Mouse (Mus musculus) heart, embryonic 13.5 days (tissue): ENCODE measurements around the gene Slc18b1. TPM values are rescaled to one million over a fixed set of nuclear protein-coding genes. Genes with fewer than 3 reads are reported as not detected.
"Not testable (repeated sequence)": the region's sequence is repeated elsewhere in the genome, so short reads cannot be mapped to it uniquely, and the experiment has no call there.

Experiments used
- ATAC-seq: fragments of 200-750 bp; cut with Nextera tagmentation; 2 replicates; pipeline ENCODE4 v1.8.0; 2017; ENCODE audit warnings: moderate TSS enrichment; ENCODE audit not compliant: insufficient number of reproducible peaks, low FRiP score, low TSS enrichment; ENCODE audit errors: extremely low read depth
- H3K27ac ChIP-seq: fragments of 300-500 bp; sonication (generic); replicated peaks from 2 replicates; pipeline ENCODE4 v1.5.1; 2015; ENCODE audit warnings: moderate library complexity, mild to moderate bottlenecking, inconsistent platforms
- H3K27me3 ChIP-seq: fragments of 300-500 bp; sonication (generic); replicated peaks from 2 replicates; pipeline ENCODE4 v1.6.1; 2015; ENCODE audit warnings: mild to moderate bottlenecking, inconsistent platforms
- H3K36me3 ChIP-seq: fragments of 300-500 bp; sonication (generic); 2 replicates; pipeline ENCODE4 v1.6.1; 2015; ENCODE audit warnings: mild to moderate bottlenecking, inconsistent platforms
- H3K4me1 ChIP-seq: fragments of 300-500 bp; sonication (generic); 2 replicates; pipeline ENCODE4 v1.6.1; 2015; ENCODE audit warnings: inconsistent platforms
- H3K4me2 ChIP-seq: fragments of 300-500 bp; sonication (generic); 2 replicates; pipeline ENCODE4 v1.6.1; 2015; ENCODE audit warnings: inconsistent platforms, mild to moderate bottlenecking, moderate library complexity
- H3K4me3 ChIP-seq: fragments of 300-500 bp; sonication (generic); 2 replicates; pipeline ENCODE4 v1.5.1; 2015; ENCODE audit warnings: moderate library complexity, mild to moderate bottlenecking, inconsistent platforms
- H3K9ac ChIP-seq: fragments of 300-500 bp; sonication (generic); 2 replicates; pipeline ENCODE4 v1.6.1; 2015; ENCODE audit warnings: inconsistent platforms, mild to moderate bottlenecking, moderate library complexity
- H3K9me3 ChIP-seq: fragments of 300-500 bp; sonication (generic); 2 replicates; pipeline ENCODE4 v1.6.1; 2016; ENCODE audit warnings: inconsistent platforms
- WGBS: fragments of 180-500 bp; shearing (Covaris S2); methylation state at CpG from one replicate; pipeline ENCODE4 v1.1.7; 2015; ENCODE audit warnings: mixed read lengths; 5-methylcytosine and 5-hydroxymethylcytosine counted together
- polyA plus RNA-seq: library from polyadenylated mRNA; unstranded; fragments of >200 nt; fragmentation: Nextera tagmentation; extraction: Ambion mirVana; gene quantifications from 2 replicates; pipeline ENCODE4 v1.2.1, GENCODE M21; 2015

Gene Slc18b1
- polyA plus RNA-seq, 1 experiment from 2014 or later = 7.4 TPM

GRCm38 (mm10) chr10:23786631-23787038, 10.2 kb upstream of the Slc18b1 start:
- H3K9me3 ChIP-seq, H3K27me3 ChIP-seq: not testable (repeated sequence)
- peak overlapping the region; percentile 99 for H3K9ac ChIP-seq
- ATAC-seq = 0 out of 2 replicates have a peak, but pooled peaks have one; percentile 5
- peak overlapping the region; percentile 96 for H3K4me2 ChIP-seq
- 0% methylated on average over 23 of the region's 23 CpGs for WGBS
- H3K36me3 ChIP-seq = peaks cover 40% of the 10 kb centered on the region
- H3K27ac ChIP-seq = peak overlapping the region; percentile 78
- peaks cover 48% of the 10 kb centered on the region for H3K4me1 ChIP-seq
- H3K4me3 ChIP-seq = peak overlapping the region; percentile 96

GRCm38 (mm10) chr10:23787062-23787821, 9.5 kb upstream of the Slc18b1 start, which contains the start of gene Rps12:
TSS of gene Rps12 (minus strand) at chr10:23787275.
- ATAC-seq = peak; percentile 92
- Histone ChIP-seq H3K4me2 (peak within 1 kb of the TSS; percentile 96), H3K9me3 (no peaks in the 10 kb centered on the region), H3K4me1 (peaks cover 48% of the 10 kb centered on the region), H3K27me3 (no peaks in the 10 kb centered on the region), H3K27ac (peak within 1 kb of the TSS; percentile 84), H3K9ac (peak within 1 kb of the TSS; percentile 99), H3K36me3 (peaks cover 37% of the 10 kb centered on the region), H3K4me3 (peak within 1 kb of the TSS; percentile 96)
- whole genome bisulfite sequencing = under 1% methylated on average over 51 of the region's 51 CpGs

GRCm38 (mm10) chr10:23788056-23788600, 8.7 kb upstream of the Slc18b1 start:
- ATAC-seq = no peak
- 7% methylated on average over 8 of the region's 8 CpGs for WGBS
- H3K36me3 ChIP-seq = peaks cover 32% of the 10 kb centered on the region

DNA sequence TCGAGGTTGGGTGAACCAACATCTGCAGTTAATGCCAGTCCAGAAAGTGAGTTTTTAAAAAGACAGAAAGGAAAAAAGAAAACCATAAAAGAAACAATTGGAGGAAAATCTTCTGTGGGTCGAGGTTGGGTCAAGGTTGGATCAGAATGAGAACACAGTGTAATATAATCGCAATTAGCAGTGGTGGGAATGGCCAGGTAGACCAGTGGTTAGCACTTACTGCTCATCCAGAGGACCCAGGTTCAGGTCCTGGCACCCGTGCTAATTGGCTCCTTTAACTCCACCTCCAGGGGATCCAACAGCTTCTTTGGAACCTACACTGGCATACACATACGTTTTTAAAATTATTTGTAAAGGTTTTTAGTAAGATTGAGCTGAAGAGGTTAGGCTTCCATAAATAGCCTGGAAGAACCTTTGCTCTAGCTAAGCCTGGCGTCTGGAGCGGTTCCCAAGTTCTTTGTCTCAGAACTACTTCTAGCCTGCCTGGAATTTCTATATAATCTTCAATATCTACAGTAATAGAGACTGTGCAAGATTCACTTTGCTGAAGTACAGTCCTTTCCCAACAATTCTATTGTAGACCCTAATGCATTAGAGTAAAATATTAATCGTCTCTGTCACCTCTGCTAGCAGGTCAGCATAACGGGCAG, 790 bp upstream of the Slc18b1 start:
- Histone ChIP-seq H3K9ac (peak overlapping the region; percentile 94), H3K27ac (0 out of 2 replicates have a peak overlapping the region, but pooled peaks have one; percentile 34), H3K27me3 (no peaks in the 10 kb centered on the region), H3K9me3 (no peaks in the 10 kb centered on the region), H3K4me2 (peak overlapping the region; percentile 75), H3K4me3 (peak overlapping the region; percentile 83), H3K4me1 (peaks cover 17% of the 10 kb centered on the region), H3K36me3 (peaks cover 15% of the 10 kb centered on the region)
- no peak for ATAC-seq
- 56% methylated on average over 9 of the region's 9 CpGs for WGBS

More at GRCm38 (mm10) chr10:23788056-23788600, 8.7 kb upstream of the Slc18b1 start:
- H3K4me2 ChIP-seq = peak overlapping the region; percentile 96
- H3K4me1 ChIP-seq = peaks cover 43% of the 10 kb centered on the region
- no peaks in the 10 kb centered on the region for H3K9me3 ChIP-seq
- peak overlapping the region; percentile 96 for H3K4me3 ChIP-seq
- H3K9ac ChIP-seq = peak overlapping the region; percentile 90
- no peaks in the 10 kb centered on the region for H3K27me3 ChIP-seq
- H3K27ac ChIP-seq = peak overlapping the region; percentile 84

DNA sequence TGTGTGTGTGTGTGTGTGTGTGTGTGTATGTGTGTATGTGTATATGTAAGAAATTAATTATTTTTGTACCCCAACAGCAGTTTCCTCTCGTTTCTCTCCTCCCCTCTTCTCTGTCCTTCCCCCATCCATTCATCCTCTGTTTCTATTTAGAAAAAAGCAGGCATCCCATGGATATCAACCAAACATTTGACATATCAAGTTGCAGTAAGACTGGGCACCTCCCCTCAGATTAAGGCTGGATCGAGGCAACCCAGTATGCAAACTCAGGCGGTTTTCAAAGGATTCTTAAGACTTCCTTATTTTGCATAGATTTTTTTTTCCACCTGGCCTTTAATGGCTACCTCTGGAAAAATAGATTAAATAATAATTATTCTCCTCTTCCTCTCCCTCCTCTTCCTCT, 820 bp downstream of the Slc18b1 start:
- Histone ChIP-seq H3K36me3 (peaks cover 30% of the 10 kb centered on the region), H3K4me3 (peak overlapping the region; percentile 83), H3K9me3 (no peaks in the 10 kb centered on the region), H3K27ac (no peak overlapping the region), H3K27me3 (no peaks in the 10 kb centered on the region), H3K9ac (peak overlapping the region; percentile 94), H3K4me2 (peak overlapping the region; percentile 75), H3K4me1 (peaks cover 17% of the 10 kb centered on the region)
- ATAC-seq = no peak
- WGBS = 36% methylated on average over 2 of the region's 3 CpGs

- no peaks in the 10 kb centered on the region for H3K9me3 ChIP-seq
- no peak for ATAC-seq
- H3K4me3 ChIP-seq = no peak overlapping the region
- H3K27me3 ChIP-seq = no peaks in the 10 kb centered on the region
- peaks cover 17% of the 10 kb centered on the region for H3K4me1 ChIP-seq
- H3K36me3 ChIP-seq = peaks cover 31% of the 10 kb centered on the region
- 82% methylated on average over 1 of the region's 1 CpGs for WGBS
- no peak overlapping the region for H3K9ac ChIP-seq
- H3K27ac ChIP-seq = no peak overlapping the region
- H3K4me2 ChIP-seq = peak overlapping the region; percentile 16; the same call in 1 of the 2 replicates
Observed at GRCm38 (mm10) chr10:23798142-23798541, 1.4 kb downstream of the Slc18b1 start.

DNA sequence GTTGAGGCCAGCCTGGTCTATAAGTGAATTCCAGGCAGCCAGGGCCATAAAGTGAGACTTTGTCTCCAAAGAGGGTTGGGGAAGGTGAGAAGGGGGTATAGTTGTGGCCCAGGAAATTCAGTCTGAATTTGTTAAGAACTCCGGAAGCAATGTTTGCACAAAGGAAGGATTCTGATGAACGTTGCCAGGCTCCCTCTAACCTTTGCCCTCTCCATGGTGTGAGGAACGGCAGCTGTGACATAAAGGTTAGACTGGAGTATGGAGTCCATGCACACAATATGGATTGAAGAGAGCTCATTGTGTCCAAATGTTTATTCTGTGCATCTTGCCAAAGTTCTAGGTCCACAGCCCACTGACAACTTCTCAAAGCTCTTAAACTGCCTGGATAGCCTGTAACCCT, 3.1 kb downstream of the Slc18b1 start:
- Histone ChIP-seq H3K27me3 (no peaks in the 10 kb centered on the region), H3K4me1 (peaks cover 17% of the 10 kb centered on the region), H3K9ac (no peak overlapping the region), H3K4me3 (no peak overlapping the region), H3K36me3 (peaks cover 44% of the 10 kb centered on the region), H3K9me3 (no peaks in the 10 kb centered on the region), H3K27ac (no peak overlapping the region), H3K4me2 (no peak overlapping the region)
- 48% methylated on average over 3 of the region's 3 CpGs for WGBS
- no peak for ATAC-seq

GRCm38 (mm10) chr10:23802911-23803310, 6.1 kb downstream of the Slc18b1 start:
- Histone ChIP-seq H3K36me3 (peaks cover 60% of the 10 kb centered on the region), H3K4me2 (no peak overlapping the region), H3K27ac (no peak overlapping the region), H3K4me3 (no peak overlapping the region), H3K4me1 (peaks cover 5% of the 10 kb centered on the region), H3K9me3 (no peaks in the 10 kb centered on the region), H3K27me3 (no peaks in the 10 kb centered on the region), H3K9ac (no peak overlapping the region)
- ATAC-seq = no peak
- WGBS = 51% methylated on average over 3 of the region's 3 CpGs

DNA sequence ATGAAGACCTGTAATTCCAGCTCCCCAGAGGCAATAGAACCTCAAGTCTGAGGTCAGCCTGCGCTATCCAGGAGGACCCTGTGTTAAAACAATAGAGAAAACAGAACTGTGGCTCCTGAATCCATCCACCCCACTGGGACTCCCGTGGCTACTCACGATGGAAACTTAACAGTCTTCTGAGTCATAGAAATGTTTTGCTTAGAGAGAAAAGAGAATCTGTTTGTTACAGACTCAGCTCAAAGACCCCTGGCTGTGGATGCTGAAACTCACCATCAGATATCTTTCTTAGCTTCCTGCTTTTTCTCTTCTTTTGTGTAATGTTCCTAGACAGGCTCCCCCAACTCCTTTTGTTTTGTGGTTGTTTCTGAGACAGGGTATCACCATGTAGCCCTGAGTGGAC, 7.9 kb downstream of the Slc18b1 start:
- H3K27ac ChIP-seq = no peak overlapping the region
- H3K4me1 ChIP-seq = no peaks in the 10 kb centered on the region
- H3K27me3 ChIP-seq = no peaks in the 10 kb centered on the region
- no peak for ATAC-seq
- 66% methylated on average over 3 of the region's 3 CpGs for WGBS
- no peak overlapping the region for H3K4me3 ChIP-seq
- no peaks in the 10 kb centered on the region for H3K9me3 ChIP-seq
- H3K4me2 ChIP-seq = no peak overlapping the region
- peaks cover 66% of the 10 kb centered on the region for H3K36me3 ChIP-seq
- H3K9ac ChIP-seq = no peak overlapping the region

- 48% methylated on average over 4 of the region's 4 CpGs for WGBS
- Histone ChIP-seq H3K4me2 (no peak overlapping the region), H3K27ac (no peak overlapping the region), H3K9ac (no peak overlapping the region), H3K27me3 (no peaks in the 10 kb centered on the region), H3K9me3 (no peaks in the 10 kb centered on the region), H3K4me3 (no peak overlapping the region), H3K36me3 (peaks cover 54% of the 10 kb centered on the region), H3K4me1 (no peaks in the 10 kb centered on the region)
- no peak for ATAC-seq
Observed at GRCm38 (mm10) chr10:23806201-23806600, 9.4 kb downstream of the Slc18b1 start.

DNA sequence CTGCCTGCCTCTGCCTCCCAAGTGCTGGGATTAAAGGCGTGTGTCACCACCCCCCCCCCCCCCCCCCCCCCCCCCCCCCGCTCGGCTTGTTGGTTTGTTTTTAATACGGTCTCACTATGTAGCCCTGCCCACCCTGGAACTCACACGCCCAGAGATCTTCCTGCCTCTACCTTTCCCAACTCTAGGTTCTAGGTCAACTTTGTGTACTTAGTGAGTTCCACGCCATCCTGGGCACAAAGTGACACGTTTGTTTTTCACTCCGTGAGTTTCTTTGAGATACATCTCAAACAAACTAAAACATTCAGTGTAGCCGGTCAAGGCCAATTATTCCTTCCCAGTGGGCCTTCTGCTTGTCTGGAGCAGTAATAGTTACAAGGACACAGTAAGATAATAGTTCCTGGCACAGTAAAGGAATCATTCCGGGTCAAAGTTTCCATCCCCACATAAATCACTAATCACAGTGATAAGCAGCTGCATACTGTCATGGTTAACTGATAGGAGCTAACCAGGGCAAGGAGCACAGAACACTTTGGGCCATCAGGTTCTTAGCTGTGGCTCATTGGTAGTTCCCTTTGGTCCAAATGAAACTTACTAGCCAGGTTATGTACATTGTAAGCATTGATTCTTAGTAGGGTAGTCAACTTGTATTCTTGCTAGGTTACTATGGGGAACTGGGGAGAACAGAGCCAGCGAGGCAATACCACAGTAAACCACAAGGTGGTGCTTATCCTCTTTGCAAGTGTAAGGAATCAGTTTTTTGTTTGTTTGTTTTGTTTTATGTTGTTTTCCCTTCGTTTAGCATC, 15.1 kb downstream of the Slc18b1 start:
- Histone ChIP-seq H3K36me3 (peaks cover 17% of the 10 kb centered on the region), H3K4me1 (no peaks in the 10 kb centered on the region), H3K4me3 (no peak overlapping the region), H3K27me3 (no peaks in the 10 kb centered on the region), H3K27ac (no peak overlapping the region), H3K4me2 (no peak overlapping the region), H3K9me3 (no peaks in the 10 kb centered on the region), H3K9ac (no peak overlapping the region)
- no peak for ATAC-seq
- 55% methylated on average over 8 of the region's 12 CpGs for WGBS
